Mouse (Mus musculus): ENCODE results near the gene Lrba.

DNA sequence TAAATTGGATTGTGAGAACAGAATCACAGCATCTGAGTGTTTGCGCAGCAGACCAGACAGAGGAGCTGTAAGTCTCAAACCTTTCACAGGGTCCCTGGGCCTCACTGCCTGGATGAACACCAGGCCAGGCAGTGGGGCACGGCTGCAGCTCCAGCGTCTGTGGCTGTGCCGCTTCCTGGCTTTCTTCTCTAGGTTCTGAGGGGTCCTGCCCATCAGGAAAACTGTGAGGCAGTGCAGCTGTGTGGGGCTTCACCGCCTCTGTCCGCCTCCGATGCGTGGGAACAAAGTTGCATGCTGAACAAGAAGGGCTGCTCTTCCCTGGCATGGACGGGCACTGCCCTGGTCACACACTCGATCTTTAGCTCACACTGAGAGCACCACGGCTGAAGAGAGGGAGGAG lies 560.5 kb downstream of the Lrba start:
- TF ChIP-seq MAX (IDR thresholded peaks at IDR 0.05; ENCODE audit: low read depth) (no peak), POLR2AphosphoS2 (IDR thresholded peaks at IDR 0.05; ENCODE audit: insufficient read length, low read depth) (no peak), MYOG (IDR thresholded peaks at IDR 0.05; ENCODE audit: control insufficient read depth in 1 of 3, insufficient read depth in 1 of 3, insufficient read length in 2 of 3, low read depth in 2 of 3) (no peak), POLR2A (IDR thresholded peaks at IDR 0.05; ENCODE audit: insufficient read length, low read depth) (no peak), USF1 (IDR thresholded peaks at IDR 0.05; ENCODE audit: low read depth) (no peak), E2F4 (IDR thresholded peaks at IDR 0.05; ENCODE audit: insufficient read depth) (no peak)
